Mouse (Mus musculus) frontal cortex, postnatal 14 days (tissue): Measurements from ENCODE around the gene Sipa1l3.

Source experiments
- DNase-seq, 2 experiments: peaks; one replicate each; pipeline ENCODE4 v3.0.0; 2022; ENCODE audit warnings: low spot score in 2 of 2

Gene Sipa1l3

GRCm38 (mm10) chr7:29381466-29382040, 136.9 kb downstream of the Sipa1l3 start:
- no peak for DNase-seq

- no peak for DNase-seq
Measured at GRCm38 (mm10) chr7:29374054-29374453, 144.4 kb downstream of the Sipa1l3 start.

GRCm38 (mm10) chr7:29372123-29372522, 146.3 kb downstream of the Sipa1l3 start:
- DNase-seq: no peak

GRCm38 (mm10) chr7:29370031-29370430, 148.4 kb downstream of the Sipa1l3 start:
- DNase-seq: no peak

DNA sequence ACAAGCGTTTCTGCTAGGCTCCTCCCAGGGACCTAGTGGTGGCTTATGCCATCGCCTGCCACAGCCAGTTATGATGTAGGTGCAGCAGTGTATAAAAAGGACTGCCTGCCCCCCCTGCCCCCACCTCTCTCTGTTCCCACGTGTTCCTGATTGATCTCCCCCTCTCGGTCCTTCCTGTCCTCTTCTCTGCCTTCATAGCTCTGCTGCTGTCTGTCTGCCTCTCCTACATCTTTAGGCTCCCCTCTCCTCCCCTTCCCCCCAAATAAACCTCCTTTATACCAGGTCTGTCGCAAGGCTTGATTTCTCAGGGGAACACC, 150.5 kb downstream of the Sipa1l3 start:
- no peak for DNase-seq

DNA sequence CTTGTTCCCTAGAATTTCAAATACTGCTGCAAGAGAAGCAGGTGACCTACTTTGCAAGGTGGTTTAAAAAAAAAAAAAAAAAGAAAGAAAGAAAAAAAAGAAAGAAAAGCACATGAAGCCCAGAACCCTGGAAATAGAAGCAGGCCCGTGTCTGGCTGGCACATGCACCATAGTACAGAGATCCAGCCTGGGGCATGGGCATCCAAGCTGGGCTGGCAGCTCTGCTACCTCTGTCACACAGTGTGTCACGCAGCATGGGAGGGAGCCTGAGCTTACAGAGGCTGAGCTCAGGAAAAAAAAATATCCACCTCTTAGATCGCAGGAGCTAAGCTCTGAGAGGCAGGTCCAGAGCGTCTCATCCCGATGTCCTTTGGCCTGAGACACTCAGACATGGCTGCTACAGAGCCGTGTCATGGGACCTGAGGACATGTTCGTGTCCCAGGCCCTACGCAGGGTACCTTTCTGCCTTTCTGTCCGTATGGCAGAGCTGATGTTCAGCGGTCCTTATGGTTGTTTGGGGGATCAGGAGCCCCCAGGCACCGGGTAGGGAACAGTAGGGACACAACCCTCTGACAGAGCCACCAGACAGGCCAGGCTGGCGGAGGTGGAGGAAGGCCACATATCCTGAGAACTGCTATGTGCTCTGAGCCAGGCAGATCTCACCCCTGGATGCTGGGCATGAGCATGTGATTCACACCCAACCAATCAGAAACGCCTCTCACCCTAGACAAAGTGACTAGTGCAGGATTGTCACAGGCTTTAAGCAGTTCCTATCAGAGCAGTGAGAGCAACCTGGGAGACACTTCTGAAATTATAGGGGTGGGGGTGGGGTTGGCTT, 151.1 kb downstream of the Sipa1l3 start:
- peak in 1 of 2 experiments; percentile 50 for DNase-seq

DNA sequence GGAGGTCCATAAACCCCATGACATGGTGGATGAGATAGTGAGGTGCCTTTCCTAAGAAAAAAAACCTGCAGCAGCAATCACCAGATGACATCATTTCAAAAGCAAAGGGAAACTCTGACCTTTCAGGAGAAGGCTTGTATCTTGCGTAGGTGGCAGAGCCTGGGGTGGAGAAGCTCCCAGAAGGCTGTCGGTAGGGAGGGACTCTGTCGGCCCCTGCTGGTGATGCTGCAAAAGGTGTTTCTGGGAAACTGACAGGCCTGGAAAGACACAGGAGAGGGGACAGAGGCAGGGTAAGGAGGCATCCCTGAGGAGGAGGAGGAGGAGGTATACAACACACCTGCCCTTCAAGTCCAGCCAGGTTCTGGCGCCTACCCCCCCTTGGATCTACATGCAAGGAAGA, 154.4 kb downstream of the Sipa1l3 start:
- DNase-seq: peak in 1 of 2 experiments; percentile 48

GRCm38 (mm10) chr7:29361497-29361896, 156.9 kb downstream of the Sipa1l3 start:
- DNase-seq: no peak

DNA sequence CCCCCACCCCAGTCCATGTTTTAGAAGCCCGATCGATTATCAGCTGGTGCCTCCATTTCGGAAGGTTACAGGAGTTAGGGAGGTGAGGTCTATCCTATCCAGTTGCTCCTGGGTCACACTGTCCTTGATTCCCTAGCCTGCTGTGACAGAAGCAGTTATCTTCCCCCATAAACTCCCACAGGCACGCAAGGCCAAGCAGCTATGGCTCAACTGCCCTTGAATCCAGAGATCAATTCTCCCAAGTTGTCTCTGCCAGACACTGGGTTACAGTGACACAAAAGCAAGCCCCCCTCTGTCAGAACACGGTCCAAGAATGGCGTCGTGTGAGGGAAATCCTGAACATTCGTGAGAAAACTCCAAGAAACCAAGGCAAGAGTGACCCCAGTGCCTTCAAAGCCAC, 163.0 kb downstream of the Sipa1l3 start:
- DNase-seq: no peak

- DNase-seq: peak in 1 of 2 experiments; percentile 60
Measured at GRCm38 (mm10) chr7:29354161-29354560, 164.3 kb downstream of the Sipa1l3 start.

- no peak for DNase-seq
Measured at GRCm38 (mm10) chr7:29352246-29352645, 166.2 kb downstream of the Sipa1l3 start.

GRCm38 (mm10) chr7:29350489-29350888, 168.0 kb downstream of the Sipa1l3 start:
- no peak for DNase-seq

DNA sequence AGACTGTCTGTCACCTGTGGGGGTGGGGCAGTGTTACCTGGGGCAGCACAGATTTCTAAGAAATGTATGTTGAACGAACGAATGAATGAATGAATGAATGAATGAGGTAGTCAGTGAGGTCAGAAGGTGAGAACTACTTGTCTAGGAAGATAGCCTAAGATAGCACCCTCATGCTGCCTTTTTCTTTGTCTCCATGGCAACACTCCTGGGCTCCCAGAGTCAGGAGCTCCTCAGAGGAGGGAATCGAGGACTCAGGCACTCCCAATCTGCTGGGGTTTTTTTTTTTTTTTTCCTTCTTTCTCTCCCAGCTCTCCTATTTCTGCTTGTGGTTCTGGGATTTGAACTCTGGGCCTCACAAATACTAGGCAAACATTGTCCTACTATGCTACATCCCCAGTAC, 172.2 kb downstream of the Sipa1l3 start:
- DNase-seq: peak in 1 of 2 experiments; percentile 15

DNA sequence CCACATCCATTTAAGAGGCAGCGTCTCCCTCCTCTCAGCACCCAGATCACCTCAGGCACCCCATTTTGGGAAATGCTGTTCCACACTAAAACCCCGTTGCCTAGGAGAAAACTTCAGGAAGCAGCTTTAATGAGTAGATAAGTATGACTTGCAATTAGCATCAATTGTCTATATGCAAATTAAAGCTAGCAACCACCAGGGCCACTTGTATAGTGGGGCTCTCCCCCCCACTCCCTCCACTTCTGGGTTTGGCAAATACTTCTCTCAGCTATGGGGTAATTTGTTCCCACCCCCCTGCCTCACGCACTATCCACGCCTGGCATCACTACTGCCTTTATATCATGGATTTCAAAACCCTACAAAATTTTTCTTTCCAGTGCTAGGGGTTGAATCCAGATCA, 172.9 kb downstream of the Sipa1l3 start:
- DNase-seq: peak in 1 of 2 experiments; percentile 34

DNA sequence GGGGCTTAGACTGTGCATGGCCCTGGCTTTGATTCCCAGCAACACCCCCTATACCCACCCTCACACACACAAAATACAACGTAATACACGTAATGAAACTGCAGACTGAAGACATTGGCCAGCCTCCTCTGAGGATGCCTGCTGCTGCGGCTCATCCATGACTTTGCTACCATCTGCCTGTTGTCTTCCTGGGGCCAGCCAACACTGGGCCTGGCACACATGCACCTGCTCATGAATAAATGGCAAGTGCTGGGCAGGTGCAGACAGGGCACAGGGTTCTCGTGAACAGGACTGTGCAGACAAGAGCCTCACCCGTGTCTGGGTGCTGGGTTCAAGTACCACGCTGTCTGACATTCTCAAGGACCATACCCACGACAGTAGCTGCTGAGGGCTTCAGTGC, 174.7 kb downstream of the Sipa1l3 start:
- DNase-seq: peak in 1 of 2 experiments; percentile 4

DNA sequence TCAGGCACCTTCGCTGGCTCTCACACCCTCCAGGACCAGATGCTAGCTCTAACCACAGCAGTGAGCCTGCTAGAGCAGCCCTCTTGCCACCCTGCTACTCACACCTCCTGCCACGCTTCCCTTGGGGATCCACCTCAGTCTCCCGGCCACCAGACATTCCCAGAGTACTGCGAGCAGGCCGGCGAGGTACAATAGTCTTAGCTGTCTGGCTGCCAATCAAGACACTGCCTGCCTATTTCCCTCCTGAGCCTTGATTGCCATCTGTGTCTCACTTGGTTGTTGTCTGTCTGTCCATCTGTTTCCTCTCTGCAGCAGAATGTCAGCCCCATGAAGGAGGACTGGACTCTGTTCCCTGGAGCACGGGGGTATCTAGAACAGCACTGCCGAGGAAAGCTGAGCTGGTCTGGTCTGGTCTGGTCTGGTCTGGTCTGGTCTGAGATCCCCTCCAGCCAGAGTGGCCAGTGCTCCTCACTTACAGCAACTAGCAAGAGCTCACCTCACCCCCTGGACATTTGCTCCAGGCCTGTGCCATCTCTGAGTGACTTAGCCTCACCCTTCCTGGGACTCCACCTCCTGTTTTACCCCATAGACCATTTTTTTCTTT, 175.8 kb downstream of the Sipa1l3 start:
- peak in 1 of 2 experiments; percentile 7 for DNase-seq

DNA sequence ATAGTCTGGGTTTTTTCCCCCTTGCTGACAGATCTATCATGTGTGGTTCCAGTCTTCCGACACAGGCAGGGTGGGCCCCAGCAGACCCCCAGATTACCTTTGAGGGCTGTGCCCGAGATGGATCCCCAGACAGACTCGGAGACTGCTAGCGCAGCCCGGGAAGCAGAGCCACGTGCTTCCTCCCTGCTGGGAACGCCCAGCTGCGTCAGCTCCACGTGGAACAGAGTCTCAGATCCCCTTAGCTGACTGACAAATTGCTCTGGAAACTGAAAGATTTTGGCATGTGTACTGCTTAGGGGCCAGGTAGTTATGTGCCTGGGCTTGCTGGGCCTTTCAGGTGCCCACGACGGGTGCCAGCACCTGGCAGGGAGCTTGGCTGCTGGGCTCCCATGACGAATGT, 176.7 kb downstream of the Sipa1l3 start:
- DNase-seq: peak in 1 of 2 experiments; percentile 36

DNA sequence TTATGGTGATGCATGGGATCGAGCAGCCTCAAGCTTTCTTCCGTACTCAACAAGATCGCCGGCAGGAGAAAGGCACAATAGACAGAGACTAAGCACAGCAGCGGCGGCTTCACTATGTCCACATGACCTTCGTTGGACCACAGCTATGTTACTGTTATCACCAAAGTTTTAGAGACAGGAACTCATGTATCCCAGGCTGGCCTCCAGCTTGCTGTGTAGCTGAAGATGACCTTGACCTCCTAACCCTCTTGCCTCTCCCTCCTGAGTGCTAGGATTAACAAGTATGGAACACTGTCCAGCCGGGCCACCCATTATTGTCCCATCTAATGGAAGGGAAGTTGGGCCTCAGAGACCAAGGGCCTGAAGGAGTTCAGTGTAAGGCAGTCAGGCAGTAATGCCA, 177.6 kb downstream of the Sipa1l3 start:
- no peak for DNase-seq

GRCm38 (mm10) chr7:29340247-29340646, 178.2 kb downstream of the Sipa1l3 start:
- no peak for DNase-seq

DNA sequence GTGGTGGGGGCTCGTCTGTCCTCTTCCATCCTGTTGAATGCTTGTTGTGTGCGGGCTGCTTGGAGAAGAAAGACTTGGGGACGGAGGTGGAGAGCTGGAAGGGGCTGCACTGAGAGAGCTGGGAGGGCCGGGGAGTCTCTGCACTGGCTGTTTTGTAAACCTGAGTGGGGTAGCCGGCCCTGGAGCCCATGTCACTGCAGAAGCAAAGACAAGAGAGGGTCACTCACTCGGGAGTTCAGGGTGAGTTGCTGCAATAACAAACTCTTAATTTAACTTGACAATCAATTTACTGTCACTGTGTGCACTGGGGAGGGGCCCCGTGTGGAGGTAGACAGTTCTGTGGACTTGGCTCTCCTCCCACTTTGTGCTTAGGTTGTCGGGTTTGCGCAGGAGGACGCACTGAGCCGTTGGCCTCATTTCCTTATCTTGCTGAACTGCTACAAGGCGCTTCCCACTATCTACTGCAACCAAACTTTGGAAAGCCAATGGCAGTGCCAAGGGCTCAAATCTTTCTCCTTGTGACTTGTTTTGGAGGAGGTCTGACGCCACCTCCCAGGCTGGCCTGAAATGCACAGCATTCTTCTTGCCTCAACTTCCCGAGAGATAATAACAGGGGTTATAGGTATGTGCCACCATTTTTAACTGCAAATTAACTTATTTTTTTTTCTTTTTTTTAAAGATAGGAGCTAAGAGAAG, 179.3 kb downstream of the Sipa1l3 start:
- peak in 1 of 2 experiments; percentile 4 for DNase-seq

GRCm38 (mm10) chr7:29338351-29338919, 180.0 kb downstream of the Sipa1l3 start:
- DNase-seq: no peak

- DNase-seq: no peak
Measured at GRCm38 (mm10) chr7:29337766-29338165, 180.7 kb downstream of the Sipa1l3 start.
